Mouse (Mus musculus) spleen, adult 2 months (tissue): ENCODE data around the gene Phf21b.

Experiments
- CTCF ChIP-seq: fragments of 200-500 bp; IDR thresholded peaks from 2 replicates; pipeline ENCODE4 v1.5.1; 2011; ENCODE audit warnings: mild to moderate bottlenecking, inconsistent platforms; ENCODE audit not compliant: insufficient read depth, insufficient read length, insufficient replicate concordance; ENCODE audit errors: extremely low read depth
- POLR2A ChIP-seq: fragments of 200-500 bp; IDR thresholded peaks from 2 replicates; pipeline ENCODE4 v1.6.1; 2011; ENCODE audit warnings: low read depth, low read length, inconsistent platforms

DNA sequence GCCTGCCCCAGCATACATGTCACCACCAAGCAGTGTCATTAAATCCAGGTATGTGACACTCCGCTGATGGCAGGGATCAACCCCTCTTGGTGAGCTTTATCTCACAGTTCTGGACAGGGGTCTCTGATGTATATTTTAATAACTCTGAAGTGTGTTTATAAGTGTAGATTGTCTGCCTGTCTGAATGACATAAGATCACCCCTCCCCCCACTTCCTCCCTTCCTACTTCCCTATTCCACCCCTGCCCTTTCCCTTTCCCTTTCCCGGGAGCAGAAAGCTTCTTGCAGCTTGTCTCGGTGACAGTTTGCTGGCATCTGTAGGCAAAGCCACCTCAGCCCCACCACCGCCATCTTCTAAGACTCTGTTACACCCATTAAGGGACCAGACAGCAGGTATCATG is 11.0 kb downstream of the Phf21b start:
- no peak for TF ChIP-seq POLR2A
- TF ChIP-seq CTCF: no peak
